In genomic region chr19:53040164-53041132, GRCm38 (mm10) we compare ENCODE assay signal across 8 mouse cellular contexts. TPM values are rescaled to one million over a fixed set of nuclear protein-coding genes. Genes with fewer than 3 reads are reported as not detected.
DNase-seq lines count a peak whose midpoint lies in the region; ATAC-seq and TF ChIP-seq lines count a peak whose summit lies in the region.

Xpnpep1 (minus strand) TSS chr19:53040214.

- H3K4me1 ChIP-seq in heart, postnatal 0 days (ENCODE audit: control insufficient read depth, insufficient read depth): peaks cover 32% of the 10 kb centered on the region

- H3K4me3 ChIP-seq in heart, postnatal 0 days (ENCODE audit: low read depth, low read length): peak within 1 kb of the TSS; percentile 87
- H3K4me3 ChIP-seq in left cerebral cortex, adult 2 months: no peak within 1 kb of the TSS
- no peak within 1 kb of the TSS for H3K4me3 ChIP-seq in macrophage (ENCODE audit: inconsistent target)

- peak; percentile 62 for DNase-seq in urinary bladder, postnatal 14 days (ENCODE audit: low spot score)
- DNase-seq in urinary bladder, postnatal 10 days (ENCODE audit: low spot score): no peak
- DNase-seq in heart, postnatal 0 days (ENCODE audit: low spot score): no peak
- DNase-seq in left cerebral cortex, adult 2 months (ENCODE audit: extremely low spot score in 1 of 2, low spot score in 2 of 2): no peak
- DNase-seq in urinary bladder, postnatal 36 days (ENCODE audit: low spot score in 2 of 2): peak; percentile 53
- no peak for DNase-seq in embryo, embryonic 10 days (ENCODE audit: low spot score)

- H3K4me2 ChIP-seq in heart, postnatal 0 days (ENCODE audit: low read depth, low read length): peak within 1 kb of the TSS; percentile 57

- peaks cover 26% of the 10 kb centered on the region for H3K79me2 ChIP-seq in macrophage (ENCODE audit: inconsistent target)

- H3K27me3 ChIP-seq in heart, postnatal 0 days (ENCODE audit: control insufficient read depth, insufficient read depth, low read length): no peaks in the 10 kb centered on the region

- no peak for TF ChIP-seq EP300 in heart, postnatal 0 days (IDR thresholded peaks at IDR 0.05; ENCODE audit: low read depth)

- H3K9me3 ChIP-seq in heart, postnatal 0 days (replicated peaks; ENCODE audit: control insufficient read depth, low read length): no peaks in the 10 kb centered on the region

- H3K36me3 ChIP-seq in heart, postnatal 0 days (replicated peaks; ENCODE audit: control insufficient read depth, insufficient read depth, low read length): 0 out of 2 replicates have a peak, but pooled peaks cover 4% of the 10 kb centered on the region
- H3K36me3 ChIP-seq in macrophage (ENCODE audit: inconsistent target): no peaks in the 10 kb centered on the region

- TF ChIP-seq CTCF in heart, postnatal 0 days (IDR thresholded peaks at IDR 0.05; ENCODE audit: low read depth): no peak
- no peak for TF ChIP-seq CTCF in left cerebral cortex, adult 2 months (IDR thresholded peaks at IDR 0.05)

- peak within 1 kb of the TSS; percentile 90 for H3K27ac ChIP-seq in heart, postnatal 0 days (ENCODE audit: low read depth)
- peak within 1 kb of the TSS; percentile 83 for H3K27ac ChIP-seq in left cerebral cortex, adult 2 months
- H3K27ac ChIP-seq in macrophage: 0 out of 2 replicates have a peak within 1 kb of the TSS, but pooled peaks have one; percentile 8

- ATAC-seq in erythroblast, adult 5-6 weeks (replicated peaks; ENCODE audit: low FRiP score, poor library complexity, severe bottlenecking): no peak
- no peak for ATAC-seq in heart, postnatal 0 days (ENCODE audit: insufficient read depth, low read depth)

- intact Hi-C loops in left cerebral cortex, adult 2 months (cut with DNase I): loop anchor here (2.0 kb wide), 1 partner anchor 100 kb away; the partner anchor contains the start of gene Add3

- no peak within 1 kb of the TSS for H3K9ac ChIP-seq in heart, postnatal 0 days (replicated peaks; ENCODE audit: low read depth, low read length)

- WGBS in heart, postnatal 0 days: 74% methylated on average over 23 of the region's 23 CpGs
- 76% methylated on average over 23 of the region's 23 CpGs for WGBS in macrophage (ENCODE audit: missing documents)

RNA-seq across cellular contexts. Expression of gene Xpnpep1, which starts in this region (rescaled TPM):
- total RNA-seq in erythroblast, adult 5-6 weeks (2015; ENCODE audit: low replicate concordance): 17.1 and 32.0 TPM in 2 replicates
- total RNA-seq in erythroblast, adult 5-6 weeks (2017; ENCODE audit: low replicate concordance): 21.7 and 28.4 TPM in 2 replicates
- total RNA-seq in heart, postnatal 0 days (2014; rRNA removed; ENCODE audit: low replicate concordance): 107 and 134 TPM in 2 replicates
- 106 and 119 TPM in 2 replicates for polyA plus RNA-seq in heart, postnatal 0 days (2015; fragmentation: Nextera tagmentation; extraction: Ambion mirVana)
- 10 to 100 TPM; 67.1 to 72.6 TPM for total RNA-seq in left cerebral cortex, adult 2 months (2021)
- total RNA-seq in macrophage (2018; cell fraction: chromatin; rRNA removed): 100 to 1,000 TPM in 8 of 26 experiments, 10 to 100 TPM in 18; 56.5 to 138 (median 82.8) TPM
- 10 to 100 TPM; 49.7 to 67.0 (median 58.6) TPM for total RNA-seq in macrophage (2018; cell fraction: cytosol; rRNA removed)
- 10 to 100 TPM; 42.7 to 82.2 (median 52.4) TPM for total RNA-seq in macrophage (2018; cell fraction: nucleus; rRNA removed)
- 48.5 to 74.2 TPM (median 48.6 TPM) in 3 replicates for polyA plus RNA-seq in macrophage (2018)

Comparison
In these comparisons a context has a peak if more than half of its experiments do, and no peak if none do; other contexts are left out.
1. DNase-seq: peak in urinary bladder, postnatal 14 days (single experiment) and urinary bladder, postnatal 36 days (2 of 2); none in urinary bladder, postnatal 10 days (single experiment), heart, postnatal 0 days (single experiment), left cerebral cortex, adult 2 months (0 of 2) and embryo, embryonic 10 days (single experiment).
2. H3K27ac ChIP-seq: peak in every context shown above with its lines; median percentile 90 in heart, postnatal 0 days; 83 in left cerebral cortex, adult 2 months; 8 in macrophage.